Mouse (Mus musculus) lung, adult 2 months (tissue): ENCODE data around the gene Dcaf12l1. TPM values are rescaled to one million over a fixed set of nuclear protein-coding genes. Genes with fewer than 3 reads are reported as not detected.
"Not testable (repeated sequence)": the region's sequence is repeated elsewhere in the genome, so short reads cannot be mapped to it uniquely, and the experiment has no call there.

ENCODE experiments used
- DNase-seq: peaks from one replicate; pipeline ENCODE4 v3.0.0; 2022
- H3K4me1 ChIP-seq: fragments of 200-500 bp; 2 replicates; pipeline ENCODE4 v1.6.1; 2011; ENCODE audit warnings: low read length; ENCODE audit not compliant: control insufficient read depth, insufficient read depth
- H3K4me3 ChIP-seq: fragments of 200-500 bp; replicated peaks from 2 replicates; pipeline ENCODE3; 2011; ENCODE audit warnings: low read depth, mild to moderate bottlenecking, control low read depth, low read length; ENCODE audit errors: extremely low read depth
- CTCF ChIP-seq: fragments of 200-500 bp; IDR thresholded peaks from 2 replicates; pipeline ENCODE4 v1.5.1; 2011; ENCODE audit warnings: mild to moderate bottlenecking, low read length, control low read depth; ENCODE audit not compliant: insufficient read depth
- POLR2A ChIP-seq: fragments of 200-500 bp; IDR thresholded peaks from 2 replicates; pipeline ENCODE4 v1.6.1; 2011; ENCODE audit warnings: low read depth, mild to moderate bottlenecking, control low read depth, low read length, borderline replicate concordance; ENCODE audit errors: extremely low read depth
- WGBS: fragments of 180-500 bp; shearing (Covaris S2); methylation state at CpG from one replicate; pipeline ENCODE4 v1.1.7; 2018; 5-methylcytosine and 5-hydroxymethylcytosine counted together
- polyA plus RNA-seq: library from polyadenylated mRNA; depleted of rRNA; stranded (reverse); fragments of >200 nt; gene quantifications from 2 replicates; pipeline ENCODE4 v1.2.3, GENCODE M21; 2012; rRNA removed

The Dcaf12l1 gene
- polyA plus RNA-seq = 0.54 and 0.57 TPM in 2 replicates

- WGBS = 29% methylated on average over 47 of the region's 47 CpGs
- no peak within 1 kb of the TSS for H3K4me3 ChIP-seq
- TF ChIP-seq POLR2A (no peak), CTCF (no peak)
- no peaks in the 10 kb centered on the region for H3K4me1 ChIP-seq
- peak; percentile 2 for DNase-seq
These were observed at the start of gene Dcaf12l1 for GRCm38 (mm10) chrX:44789761-44790411. Dcaf12l1 (minus strand) TSS chrX:44790197.

- not testable (repeated sequence) for H3K4me1 ChIP-seq, H3K4me3 ChIP-seq, DNase-seq
- 64% methylated on average over 1 of the region's 1 CpGs for WGBS
These were observed 19.4 kb upstream of the Dcaf12l1 start for GRCm38 (mm10) chrX:44809356-44809755.

DNA sequence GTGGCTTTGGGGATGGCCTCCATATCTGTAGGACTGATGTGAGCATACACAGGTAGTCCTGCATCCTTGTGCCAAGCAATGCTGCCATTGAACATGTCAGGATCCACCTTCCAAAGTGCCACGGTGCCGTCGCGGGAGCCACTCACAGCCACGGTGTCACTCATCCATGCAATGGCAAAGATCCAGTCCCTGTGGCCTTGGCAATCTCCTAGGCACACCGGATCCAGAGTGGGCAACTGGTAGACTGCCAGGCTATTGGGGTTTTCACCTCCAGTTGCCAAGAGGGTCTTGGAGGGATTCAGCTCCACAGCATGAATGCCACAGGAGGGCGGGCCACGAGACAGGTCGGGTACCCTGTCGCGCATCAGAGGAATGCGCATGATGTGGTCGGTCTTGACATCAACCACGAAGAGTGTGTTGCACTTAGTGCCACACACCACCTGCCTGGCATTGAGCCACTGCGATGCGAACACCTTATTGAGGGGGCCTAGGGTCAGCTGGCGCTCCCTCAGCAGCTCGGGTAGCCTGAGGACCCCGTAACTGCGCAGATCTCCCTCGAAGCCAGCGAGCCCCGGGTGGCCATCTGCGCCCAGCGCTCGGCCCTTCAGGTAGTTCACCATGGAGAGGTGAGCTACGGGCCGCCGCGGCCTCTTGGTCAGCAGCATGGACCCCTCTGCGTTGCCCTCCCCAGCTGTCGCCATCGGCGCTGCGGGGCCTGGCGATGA is 799 bp downstream of the Dcaf12l1 start:
- no peak for DNase-seq
- TF ChIP-seq POLR2A (no peak), CTCF (no peak)
- WGBS = 40% methylated on average over 36 of the region's 36 CpGs
- Histone ChIP-seq H3K4me3 (no peak overlapping the region), H3K4me1 (no peaks in the 10 kb centered on the region)
